Mouse (Mus musculus) thymus, postnatal 4 days (tissue): ENCODE data around the gene Olfr1371.
"Not testable (repeated sequence)": the region's sequence is repeated elsewhere in the genome, so short reads cannot be mapped to it uniquely, and the experiment has no call there.

Experiments
- DNase-seq: peaks from one replicate; pipeline ENCODE4 v3.0.0; 2021

Gene Olfr1371

DNA sequence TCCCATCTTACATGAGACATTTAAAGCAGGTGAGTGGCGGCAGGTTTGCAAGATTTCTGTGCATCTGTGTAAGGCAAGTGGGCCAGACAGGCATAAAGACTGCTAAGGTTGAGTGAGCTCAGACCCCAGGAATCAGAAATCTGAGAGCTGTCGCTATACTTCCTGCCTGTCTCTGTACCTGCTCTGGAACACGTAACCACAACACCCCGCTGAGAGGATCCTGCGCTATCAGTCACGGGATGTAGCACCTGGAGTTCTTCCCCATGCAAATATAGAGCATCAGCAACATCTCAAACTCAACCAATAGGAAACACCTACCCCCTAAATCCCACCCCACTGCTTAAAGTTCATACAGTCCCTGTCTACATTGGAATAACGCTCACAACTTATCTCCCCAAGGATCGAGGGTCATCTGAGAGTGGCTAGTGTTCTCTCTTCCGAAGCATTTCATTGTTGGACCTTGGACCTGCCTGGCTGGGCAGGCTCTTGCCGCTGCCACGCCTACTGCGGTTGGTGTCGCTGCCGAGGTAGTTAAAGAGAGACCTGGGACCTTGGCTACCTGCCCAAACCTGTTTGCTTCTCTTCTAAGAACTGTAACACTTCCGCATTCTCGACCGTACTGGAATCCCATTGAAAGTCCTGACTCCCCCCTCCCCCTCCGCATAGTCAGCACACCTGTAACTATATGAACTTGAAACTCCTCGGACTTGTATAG lies 10.3 kb upstream of the Olfr1371 start:
- DNase-seq: peak; percentile 60

- DNase-seq: peak; percentile 63
These were observed 9.1 kb upstream of the Olfr1371 start for GRCm38 (mm10) chr11:52222891-52223290.

DNA sequence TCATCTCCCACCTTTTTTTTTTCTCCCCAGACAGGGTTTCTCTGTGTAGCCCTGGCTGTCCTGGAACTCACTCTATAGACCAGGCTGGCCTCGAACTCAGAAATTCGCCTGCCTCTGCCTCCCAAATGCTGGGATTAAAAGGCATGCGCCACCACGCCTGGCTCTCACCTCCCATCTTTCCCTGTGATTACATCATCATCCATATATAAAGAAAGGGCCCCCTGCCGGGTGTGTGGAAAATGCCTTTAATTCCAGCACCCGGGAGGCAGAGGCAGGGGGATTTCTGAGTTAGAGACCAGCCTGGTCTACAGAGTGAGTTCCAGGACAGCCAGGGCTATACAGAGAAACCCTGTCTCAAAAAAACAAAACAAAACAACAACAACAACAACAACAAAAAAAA lies 8.1 kb upstream of the Olfr1371 start:
- DNase-seq: not testable (repeated sequence)

DNA sequence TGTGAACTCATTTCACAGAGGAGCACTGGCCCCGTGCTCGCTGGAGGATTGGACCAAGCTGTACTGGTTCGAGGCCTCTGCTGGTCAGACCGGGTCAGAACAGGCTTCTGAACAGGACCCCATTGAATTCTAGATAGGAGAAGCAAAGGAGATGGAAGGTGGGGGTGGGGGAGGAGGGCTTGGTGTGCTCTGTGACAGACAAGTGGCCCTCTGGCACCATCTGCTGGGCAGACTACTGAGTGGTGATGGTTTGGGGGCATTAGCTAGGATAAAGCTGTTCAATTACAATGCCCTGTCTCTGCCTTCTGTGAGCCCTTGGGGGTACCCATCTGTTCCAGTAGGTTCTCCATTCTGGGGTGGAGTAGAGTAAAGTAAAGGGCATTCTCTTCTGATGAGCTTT lies 6.5 kb upstream of the Olfr1371 start:
- DNase-seq: peak; percentile 94

DNA sequence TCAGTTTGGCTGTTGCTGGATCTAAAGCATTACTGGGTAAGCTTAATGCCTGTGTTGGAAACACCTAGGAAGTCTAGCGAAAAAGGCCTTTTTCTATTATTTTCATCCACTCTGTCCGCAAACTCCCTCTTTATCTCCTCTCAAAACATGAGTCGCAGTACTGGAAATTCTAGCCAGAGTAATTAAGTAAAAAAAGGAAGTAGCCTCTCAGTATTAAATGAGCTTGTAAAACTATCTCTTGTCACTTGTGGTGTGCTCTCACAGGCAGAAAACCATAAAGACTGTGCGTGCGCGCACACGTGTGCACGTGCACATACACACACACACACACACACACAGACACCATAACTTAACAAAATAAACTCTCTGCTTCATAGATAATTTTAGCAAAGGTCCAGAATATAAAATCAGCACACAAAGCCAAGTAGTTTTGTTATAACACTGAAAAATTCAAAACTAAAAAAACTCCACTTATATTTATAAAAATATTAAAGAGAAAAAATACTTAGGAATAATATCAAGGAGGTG lies 17.2 kb downstream of the Olfr1371 start:
- not testable (repeated sequence) for DNase-seq

DNA sequence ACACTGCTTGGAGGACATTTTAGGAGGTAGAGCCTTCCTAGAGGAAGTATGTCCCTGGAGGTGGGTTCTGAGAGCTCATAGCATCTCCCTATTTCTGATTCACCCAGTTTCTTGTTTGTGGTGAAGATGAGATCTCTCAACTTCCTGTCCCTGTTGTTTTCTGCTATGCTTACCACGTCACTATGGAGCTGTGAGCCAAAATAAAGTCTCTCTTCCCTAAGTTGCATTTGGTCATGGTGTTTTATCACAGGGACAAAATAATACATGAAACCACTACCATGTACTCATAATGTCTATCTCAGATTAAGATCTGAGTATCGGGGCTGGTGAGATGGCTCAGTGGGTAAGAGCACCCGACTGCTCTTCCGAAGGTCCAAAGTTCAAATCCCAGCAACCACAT lies 33.1 kb downstream of the Olfr1371 start:
- not testable (repeated sequence) for DNase-seq

- peak; percentile 32 for DNase-seq
These were observed 33.9 kb downstream of the Olfr1371 start for GRCm38 (mm10) chr11:52179897-52180296.

DNA sequence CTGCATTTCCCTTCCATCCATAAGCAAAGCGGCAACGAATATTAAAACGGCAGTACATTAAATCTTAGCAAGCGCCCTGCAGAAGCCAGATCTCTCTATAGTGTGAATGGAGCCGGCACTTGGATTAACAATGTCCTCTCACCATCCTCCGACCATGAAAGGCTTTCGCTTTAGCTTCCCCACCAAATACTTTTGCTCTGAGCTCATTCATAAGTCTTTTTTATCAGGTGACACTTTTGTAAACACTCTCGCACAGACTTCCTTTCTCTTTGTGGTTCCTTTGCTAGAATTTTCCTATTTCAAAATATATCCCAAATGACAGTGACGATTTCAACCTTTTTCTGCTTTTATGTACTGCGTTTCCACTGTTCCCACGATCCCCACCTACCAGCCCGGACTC lies 45.3 kb downstream of the Olfr1371 start:
- DNase-seq: no peak

DNA sequence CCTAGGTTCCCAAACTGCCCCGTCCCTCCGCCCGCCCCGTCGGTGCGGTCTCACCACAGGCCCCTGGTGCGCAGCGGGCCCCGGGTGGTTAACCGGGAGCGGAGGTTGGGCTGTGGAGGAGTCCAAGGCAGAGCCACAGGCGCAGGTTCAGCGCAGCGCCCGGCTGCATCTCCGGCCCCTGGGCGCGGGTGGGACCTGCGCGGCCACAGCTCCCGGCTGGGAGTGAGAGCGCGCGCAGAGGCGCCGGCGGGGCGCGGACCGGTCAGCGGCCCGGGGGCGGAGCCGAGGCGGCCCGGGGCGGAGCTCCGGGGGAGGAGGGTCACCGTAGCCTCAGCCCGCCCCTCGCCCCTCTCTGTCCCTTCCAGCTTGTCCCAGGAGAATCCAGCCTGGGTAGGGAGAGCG lies 45.9 kb downstream of the Olfr1371 start:
- not testable (repeated sequence) for DNase-seq

- DNase-seq: peak; percentile 60
These were observed 46.7 kb downstream of the Olfr1371 start for GRCm38 (mm10) chr11:52167126-52167525.

DNA sequence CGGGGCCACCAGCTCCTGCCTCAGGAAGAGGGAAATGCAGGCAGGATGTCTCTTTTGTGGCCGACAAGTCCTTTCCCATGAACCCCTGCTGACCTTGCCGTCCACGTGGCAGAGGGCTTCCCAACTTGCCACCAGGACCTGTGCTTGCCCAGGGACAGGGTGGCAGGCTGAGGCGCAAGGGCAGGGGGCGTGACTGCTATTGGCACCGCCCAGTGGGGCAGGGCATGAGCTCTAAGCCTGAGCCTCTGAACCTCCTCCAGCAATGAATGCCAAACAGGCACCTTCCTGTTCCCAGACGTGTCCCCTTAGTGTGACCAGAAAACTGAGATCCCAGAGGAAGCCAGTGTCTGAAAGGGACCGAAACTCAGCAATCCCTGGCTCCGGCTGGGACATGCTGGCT lies 49.9 kb downstream of the Olfr1371 start:
- peak; percentile 27 for DNase-seq
